Mouse (Mus musculus) T-cell, adult 66 days (primary cell): Measurements from ENCODE around the gene Lipo1. TPM values are rescaled to one million over a fixed set of nuclear protein-coding genes. Genes with fewer than 3 reads are reported as not detected.

Experiments used
- total RNA-seq, 2 experiments: library from RNA; stranded (reverse); gene quantifications; 3 replicates in 1 of 2; 4 replicates in 1 of 2; pipeline ENCODE4 v1.2.4; 2023

The Lipo1 gene
- total RNA-seq = not detected

DNA sequence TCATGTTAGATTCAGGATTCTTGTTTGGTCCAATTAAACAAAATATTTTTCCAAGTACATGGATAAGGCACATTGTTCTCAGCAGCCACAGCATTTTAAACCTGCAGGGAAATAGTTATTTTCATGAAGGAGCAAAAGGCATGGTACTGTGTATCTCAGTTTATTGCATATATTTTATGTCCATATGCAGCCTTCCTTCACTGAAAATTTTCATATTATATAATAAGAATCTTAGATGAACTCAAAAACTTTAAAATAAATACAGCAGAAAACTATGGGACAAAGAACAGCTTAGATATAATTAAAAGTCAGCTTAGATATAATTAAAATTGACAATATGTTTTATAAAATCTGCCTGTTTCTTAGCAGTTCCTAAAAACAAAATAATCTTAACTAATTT is at the start of gene Lipo1:
TSS of gene Lipo1 (minus strand) at position 101 of the 400 bp plus-strand sequence.

GRCm38 (mm10) chr19:33761287-33762086 is 25.8 kb downstream of the Lipo1 start, which contains the start of gene Lipo3:
Gene Lipo3, minus strand, starts transcription at chr19:33761951.

GRCm38 (mm10) chr19:33751259-33751658 is 36.0 kb downstream of the Lipo1 start, which contains the start of gene Lipo2:
Gene Lipo2, minus strand, starts transcription at chr19:33751359.

Other genes with a start within 250 kb of the Lipo1 start
- gene Gm8978, start 162.2 kb downstream of the Lipo1 start, total RNA-seq = not detected
- not detected for gene Lipo2, start 36.1 kb downstream of the Lipo1 start, total RNA-seq
- gene Lipo3, start 25.5 kb downstream of the Lipo1 start, total RNA-seq = 1 to 10 TPM; 4.6 to 5.6 TPM
- not detected for gene Lipf, start 173.7 kb upstream of the Lipo1 start, total RNA-seq
- not detected for gene Lipk, start 220.8 kb upstream of the Lipo1 start, total RNA-seq